Mouse (Mus musculus) hindbrain, embryonic 11.5 days (tissue): ENCODE results near the gene Ist1. TPM values are rescaled to one million over a fixed set of nuclear protein-coding genes. Genes with fewer than 3 reads are reported as not detected.
A peak's percentile ranks its signal among the peaks of the same experiment; 100 is the strongest.

Experiments
- ATAC-seq: fragments of 200-750 bp; cut with Nextera tagmentation; 2 replicates; pipeline ENCODE4 v1.8.0; 2017; ENCODE audit warnings: mild to moderate bottlenecking, moderate TSS enrichment, moderate library complexity; ENCODE audit not compliant: low FRiP score
- DNase-seq: peaks from one replicate; pipeline ENCODE4 v3.0.0-alpha.2; 2015; ENCODE audit warnings: low spot score
- H3K27ac ChIP-seq: fragments of 300-500 bp; sonication (generic); 2 replicates; pipeline ENCODE4 v1.5.1; 2014; ENCODE audit warnings: mild to moderate bottlenecking, low read depth, low read length
- H3K27me3 ChIP-seq: fragments of 300-500 bp; sonication (generic); 2 replicates; pipeline ENCODE4 v1.6.1; 2014; ENCODE audit warnings: mild to moderate bottlenecking, low read length, moderate library complexity, mixed read lengths; ENCODE audit not compliant: control insufficient read depth, insufficient read depth
- H3K36me3 ChIP-seq: fragments of 300-500 bp; sonication (generic); 2 replicates; pipeline ENCODE4 v1.6.1; 2014; ENCODE audit warnings: mild to moderate bottlenecking, low read length, moderate library complexity, mixed read lengths; ENCODE audit not compliant: control insufficient read depth, insufficient read depth
- H3K4me1 ChIP-seq: fragments of 300-500 bp; sonication (generic); replicated peaks from 2 replicates; pipeline ENCODE4 v1.6.1; 2014; ENCODE audit warnings: low read length, mixed read lengths; ENCODE audit not compliant: control insufficient read depth, insufficient read depth
- H3K4me2 ChIP-seq: fragments of 300-500 bp; sonication (generic); replicated peaks from 2 replicates; pipeline ENCODE4 v1.6.1; 2014; ENCODE audit warnings: mild to moderate bottlenecking, low read depth, low read length
- H3K4me3 ChIP-seq: fragments of 300-500 bp; sonication (generic); 2 replicates; pipeline ENCODE4 v1.5.1; 2014; ENCODE audit warnings: low read depth, low read length
- H3K9ac ChIP-seq: fragments of 300-500 bp; sonication (generic); 2 replicates; pipeline ENCODE4 v1.6.1; 2014; ENCODE audit warnings: low read depth, low read length
- H3K9me3 ChIP-seq: fragments of 300-500 bp; sonication (generic); 2 replicates; pipeline ENCODE4 v1.6.1; 2016; ENCODE audit warnings: low read length; ENCODE audit not compliant: control insufficient read depth
- WGBS: fragments of 180-500 bp; shearing (Covaris S2); extraction: QIAGEN DNeasy Blood & Tissue Kit; methylation state at CpG from one replicate; pipeline ENCODE4 v1.1.7; 2014; 5-methylcytosine and 5-hydroxymethylcytosine counted together
- polyA plus RNA-seq: library from polyadenylated mRNA; unstranded; fragments of >200 nt; fragmentation: Nextera tagmentation; extraction: Ambion mirVana; gene quantifications from 2 replicates; pipeline ENCODE4 v1.2.1, GENCODE M21; 2014

The Ist1 gene
- polyA plus RNA-seq, 1 experiment from 2014 or later, result 199 TPM

DNA sequence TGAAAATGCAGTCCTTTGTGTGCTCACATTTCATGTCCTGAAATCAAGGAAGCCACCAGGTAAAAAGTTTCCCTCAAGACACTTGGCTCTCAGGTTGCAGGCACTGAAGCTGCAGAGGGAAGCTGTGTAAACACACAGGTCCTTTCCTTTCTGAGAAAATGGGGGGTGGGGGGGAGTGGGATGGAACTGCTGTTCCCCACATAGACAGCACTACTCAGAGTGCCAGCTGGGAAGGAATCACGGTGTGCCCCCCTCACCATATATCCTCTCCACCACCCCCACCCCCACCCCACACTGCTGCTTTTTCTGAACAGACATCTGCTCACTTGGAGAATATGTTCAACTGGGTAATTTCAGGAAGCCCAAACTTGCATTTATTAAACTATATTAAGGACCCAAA, 19.5 kb upstream of the Ist1 start:
- no peak overlapping the region for H3K4me3 ChIP-seq
- H3K4me2 ChIP-seq, result no peak overlapping the region
- H3K4me1 ChIP-seq, result peaks cover 2% of the 10 kb centered on the region; the same call in 1 of the 2 replicates
- H3K27me3 ChIP-seq, result no peaks in the 10 kb centered on the region
- H3K27ac ChIP-seq, result no peak overlapping the region
- DNase-seq (no peak), ATAC-seq (no peak)
- no peaks in the 10 kb centered on the region for H3K9me3 ChIP-seq
- H3K36me3 ChIP-seq, result peaks cover 23% of the 10 kb centered on the region; the same call in 1 of the 2 replicates
- WGBS, result 93% methylated on average over 1 of the region's 1 CpGs
- no peak overlapping the region for H3K9ac ChIP-seq

DNA sequence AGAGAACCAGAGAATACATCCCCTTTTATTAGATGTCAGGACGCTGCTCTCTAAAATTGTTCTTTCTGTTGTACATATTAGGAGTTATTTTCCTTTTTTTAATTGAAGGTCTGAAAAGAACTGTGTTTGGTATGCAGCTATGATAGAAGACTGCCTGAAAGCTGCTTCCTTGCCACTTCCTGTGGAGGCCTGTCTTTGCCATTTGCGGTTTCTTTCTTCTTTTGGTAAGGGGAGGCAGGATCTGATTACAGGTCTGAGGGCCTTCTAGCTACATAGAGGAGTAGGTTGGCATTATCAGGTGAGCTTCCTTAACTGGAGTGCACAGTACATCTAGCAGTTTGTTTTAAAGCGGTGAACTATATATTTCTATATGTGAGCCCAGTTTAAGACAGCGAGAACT, 14.9 kb upstream of the Ist1 start:
- H3K9ac ChIP-seq, result no peak overlapping the region
- 93% methylated on average over 4 of the region's 4 CpGs for WGBS
- DNase-seq (no peak), ATAC-seq (no peak)
- peaks cover 15% of the 10 kb centered on the region; the same call in 1 of the 2 replicates for H3K36me3 ChIP-seq
- no peaks in the 10 kb centered on the region for H3K9me3 ChIP-seq
- no peak overlapping the region for H3K4me3 ChIP-seq
- no peak overlapping the region for H3K27ac ChIP-seq
- peaks cover 5% of the 10 kb centered on the region; the same call in 1 of the 2 replicates for H3K4me1 ChIP-seq
- H3K4me2 ChIP-seq, result no peak overlapping the region
- H3K27me3 ChIP-seq, result peaks cover 3% of the 10 kb centered on the region; the same call in 1 of the 2 replicates

DNA sequence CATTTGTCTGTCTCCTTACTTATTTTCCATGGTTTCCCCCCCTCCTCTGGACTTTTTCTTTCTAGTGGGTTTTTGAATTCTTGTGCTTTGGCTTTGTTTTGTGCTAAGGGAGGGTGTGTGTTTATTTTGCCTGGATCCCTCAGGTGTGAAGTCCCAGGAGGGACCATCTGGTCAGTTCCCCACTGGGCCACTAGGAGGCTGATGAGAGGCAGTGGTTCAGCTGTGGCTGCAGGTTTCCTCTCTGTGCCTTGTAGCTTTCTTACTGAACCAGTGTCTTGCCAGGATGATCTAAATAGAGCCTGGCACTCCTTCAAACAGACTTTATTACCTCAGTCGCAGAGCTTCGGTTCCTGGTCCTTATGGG, 13.8 kb upstream of the Ist1 start:
- Histone ChIP-seq H3K4me2 (peak overlapping the region; percentile 64), H3K9ac (no peak overlapping the region), H3K4me3 (peak overlapping the region; percentile 99), H3K27me3 (peaks cover 3% of the 10 kb centered on the region; the same call in 1 of the 2 replicates), H3K4me1 (peaks cover 5% of the 10 kb centered on the region; the same call in 1 of the 2 replicates), H3K27ac (no peak overlapping the region), H3K9me3 (no peaks in the 10 kb centered on the region), H3K36me3 (peaks cover 8% of the 10 kb centered on the region; the same call in 1 of the 2 replicates)
- ATAC-seq (no peak), DNase-seq (peak; percentile 83)
- 37% methylated on average over 2 of the region's 2 CpGs for WGBS

DNA sequence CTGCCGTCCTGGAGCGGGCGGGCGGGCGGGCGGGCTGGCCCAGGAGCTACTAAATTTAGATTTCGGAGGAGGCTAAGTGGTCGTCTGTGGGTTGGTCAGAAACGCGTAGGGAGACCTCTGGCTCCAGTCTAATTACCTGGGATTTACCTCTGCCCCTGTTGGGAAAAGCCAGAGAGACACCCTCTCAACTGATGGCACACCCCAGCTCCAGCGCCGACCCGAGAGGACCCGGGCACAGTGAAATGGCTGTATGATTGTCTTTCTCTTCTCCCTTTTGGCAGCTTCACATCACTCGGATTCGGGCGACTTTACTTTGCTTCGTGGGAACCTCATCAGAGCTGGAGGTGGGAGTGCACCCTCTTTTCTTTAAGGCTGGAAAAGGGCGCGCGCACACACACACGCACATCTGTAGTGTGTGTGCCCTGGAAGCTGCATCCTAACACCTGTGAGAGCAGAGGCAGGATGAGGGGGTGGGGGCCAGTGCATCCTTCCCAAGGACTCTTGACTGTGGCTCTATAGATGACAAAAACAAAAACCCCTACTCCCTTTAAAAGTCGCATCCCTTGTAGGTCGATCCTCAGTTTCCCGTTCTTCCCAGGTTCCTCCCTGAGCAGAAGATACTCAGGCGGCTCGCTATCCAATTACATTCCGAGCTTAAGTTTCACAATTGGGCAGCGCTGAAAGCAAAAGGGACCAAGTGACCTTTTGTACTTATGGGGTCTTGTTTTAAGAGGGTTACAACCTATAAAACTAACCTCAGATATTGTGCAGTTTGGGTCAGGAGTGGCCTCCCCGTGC, 13.2 kb upstream of the Ist1 start:
- H3K9ac ChIP-seq, result peak overlapping the region; percentile 99
- 0 out of 2 replicates have a peak, but pooled peaks cover 5% of the 10 kb centered on the region for H3K36me3 ChIP-seq
- ATAC-seq (peak; percentile 66), DNase-seq (peak; percentile 74)
- no peaks in the 10 kb centered on the region for H3K9me3 ChIP-seq
- H3K27me3 ChIP-seq, result peaks cover 3% of the 10 kb centered on the region; the same call in 1 of the 2 replicates
- peak overlapping the region; percentile 94 for H3K27ac ChIP-seq
- H3K4me1 ChIP-seq, result peaks cover 5% of the 10 kb centered on the region; the same call in 1 of the 2 replicates
- H3K4me3 ChIP-seq, result peak overlapping the region; percentile 99
- 1% methylated on average over 24 of the region's 30 CpGs for WGBS
- peak overlapping the region; percentile 64 for H3K4me2 ChIP-seq

DNA sequence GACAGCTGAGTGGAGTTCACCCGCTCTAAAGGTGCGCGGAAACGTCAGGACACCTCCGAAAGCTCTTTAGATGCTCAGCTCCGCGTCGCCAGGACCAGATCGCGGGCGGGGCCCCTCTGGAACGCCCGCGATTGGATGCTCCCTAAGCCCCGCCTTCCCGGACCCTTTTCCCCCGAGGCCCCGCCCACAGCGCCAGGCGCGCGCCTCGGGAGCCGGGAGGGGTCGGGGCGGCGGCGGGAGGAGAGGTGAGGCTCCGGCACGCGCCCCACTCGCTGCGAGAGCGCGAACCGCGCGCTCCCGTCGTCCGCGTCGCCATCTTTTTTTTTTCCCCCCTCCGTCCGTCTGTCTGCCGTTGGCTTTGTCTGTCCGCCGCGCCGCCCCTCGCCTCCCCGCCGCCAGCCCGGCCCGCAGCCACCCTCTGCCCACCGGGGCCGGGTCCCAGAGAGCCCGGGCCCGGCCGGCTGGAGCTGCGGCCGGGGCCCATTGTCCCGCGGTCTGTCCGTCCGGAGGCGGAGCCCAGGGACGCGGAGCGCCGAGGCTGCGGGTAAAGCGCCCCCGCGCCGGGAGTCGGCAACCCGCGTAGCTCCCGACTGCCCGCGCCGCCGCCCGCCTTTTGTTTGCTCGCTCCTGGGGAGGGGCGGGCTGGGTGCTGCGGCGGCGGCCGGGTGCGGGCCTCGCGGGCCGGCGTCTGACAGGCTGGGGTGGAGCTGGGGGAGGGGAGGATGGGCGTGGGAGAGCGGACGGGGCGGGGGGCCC, 12.4 kb upstream of the Ist1 start, which contains the start of gene Zfp821:
Gene Zfp821 (plus strand): TSS at position 227 of the 756 bp plus-strand sequence.
- DNase-seq (peak; percentile 99), ATAC-seq (peak; percentile 88)
- peaks cover 3% of the 10 kb centered on the region; the same call in 1 of the 2 replicates for H3K27me3 ChIP-seq
- H3K4me3 ChIP-seq, result peak within 1 kb of the TSS; percentile 99
- under 1% methylated on average over 66 of the region's 100 CpGs for WGBS
- peak within 1 kb of the TSS; percentile 94 for H3K27ac ChIP-seq
- 0 out of 2 replicates have a peak, but pooled peaks cover 5% of the 10 kb centered on the region for H3K36me3 ChIP-seq
- peak within 1 kb of the TSS; percentile 64 for H3K4me2 ChIP-seq
- peak within 1 kb of the TSS; percentile 99 for H3K9ac ChIP-seq
- peaks cover 5% of the 10 kb centered on the region; the same call in 1 of the 2 replicates for H3K4me1 ChIP-seq
- H3K9me3 ChIP-seq, result no peaks in the 10 kb centered on the region

DNA sequence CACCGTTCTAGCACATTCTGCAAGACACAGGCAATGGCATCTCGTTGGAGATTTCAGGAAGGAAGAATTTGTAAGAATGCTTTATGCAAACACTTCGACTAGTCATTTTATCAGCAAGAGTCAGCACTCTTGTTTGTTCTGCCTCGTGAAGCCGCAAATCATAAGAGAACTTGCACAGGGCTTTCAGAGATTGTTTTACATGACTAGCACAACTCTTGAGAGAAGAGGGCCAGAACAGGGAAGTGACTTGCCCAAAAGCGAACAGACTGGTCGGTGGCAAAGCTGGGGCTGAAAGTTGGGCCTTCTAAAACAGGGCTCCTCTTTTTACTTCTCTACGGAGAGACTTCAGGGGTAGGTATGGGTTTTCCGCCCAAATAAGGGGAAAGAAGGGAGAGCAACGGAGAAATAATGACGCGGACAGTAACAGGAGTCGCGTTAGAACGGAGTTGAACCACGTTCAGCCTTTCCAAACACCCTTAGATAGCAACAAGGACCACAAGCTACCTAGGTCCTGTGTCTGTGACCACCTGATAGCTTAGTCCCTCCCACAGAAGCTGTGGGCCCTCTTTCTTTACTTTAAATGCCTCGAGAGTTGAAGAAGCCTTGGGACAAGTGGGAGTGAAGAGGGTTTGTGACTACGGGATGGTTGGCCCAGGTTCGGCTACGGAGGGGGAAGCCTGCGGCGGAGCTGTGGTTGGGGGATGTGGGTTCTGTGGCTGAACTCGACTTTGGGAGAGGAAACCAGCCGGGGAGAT, 11.7 kb upstream of the Ist1 start:
- no peak for DNase-seq
- Histone ChIP-seq H3K27me3 (peaks cover 3% of the 10 kb centered on the region; the same call in 1 of the 2 replicates), H3K27ac (no peak overlapping the region)

DNA sequence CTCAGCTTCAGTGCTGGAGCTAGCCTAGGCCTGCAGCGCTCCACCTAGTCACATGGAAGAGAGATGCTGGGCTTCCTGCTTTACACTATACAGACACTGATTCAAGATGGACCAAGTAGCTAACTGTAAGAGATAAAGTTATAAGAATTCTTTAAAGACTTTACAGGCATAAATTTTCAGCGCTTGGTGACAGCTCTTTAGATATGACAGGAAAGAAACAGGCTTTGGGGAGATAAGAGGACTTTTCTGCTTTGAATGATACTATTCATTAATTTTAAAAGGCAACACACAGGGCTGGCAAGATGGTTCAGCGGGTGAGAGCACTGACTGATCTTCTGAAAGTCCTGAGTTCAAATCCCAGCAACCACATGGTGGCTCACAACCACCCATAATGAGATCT, 5.4 kb upstream of the Ist1 start:
- H3K27me3 ChIP-seq, result no peaks in the 10 kb centered on the region; the same call in 1 of the 2 replicates
- H3K27ac ChIP-seq, result no peak overlapping the region
- no peaks in the 10 kb centered on the region for H3K36me3 ChIP-seq
- H3K9ac ChIP-seq, result no peak overlapping the region
- DNase-seq (no peak), ATAC-seq (no peak)
- no peak overlapping the region for H3K4me2 ChIP-seq
- H3K4me1 ChIP-seq, result no peaks in the 10 kb centered on the region
- no peaks in the 10 kb centered on the region for H3K9me3 ChIP-seq
- 73% methylated on average over 3 of the region's 3 CpGs for WGBS
- H3K4me3 ChIP-seq, result no peak overlapping the region

More for the DNA sequence above, 11.7 kb upstream of the Ist1 start:
- Histone ChIP-seq H3K4me1 (peaks cover 5% of the 10 kb centered on the region; the same call in 1 of the 2 replicates), H3K9me3 (no peaks in the 10 kb centered on the region), H3K36me3 (0 out of 2 replicates have a peak, but pooled peaks cover 2% of the 10 kb centered on the region), H3K4me2 (peak overlapping the region; percentile 64), H3K4me3 (peak overlapping the region; percentile 99), H3K9ac (peak overlapping the region; percentile 99)
- WGBS, result 13% methylated on average over 24 of the region's 24 CpGs
- no peak; the same call in 1 of the 2 replicates for ATAC-seq

DNA sequence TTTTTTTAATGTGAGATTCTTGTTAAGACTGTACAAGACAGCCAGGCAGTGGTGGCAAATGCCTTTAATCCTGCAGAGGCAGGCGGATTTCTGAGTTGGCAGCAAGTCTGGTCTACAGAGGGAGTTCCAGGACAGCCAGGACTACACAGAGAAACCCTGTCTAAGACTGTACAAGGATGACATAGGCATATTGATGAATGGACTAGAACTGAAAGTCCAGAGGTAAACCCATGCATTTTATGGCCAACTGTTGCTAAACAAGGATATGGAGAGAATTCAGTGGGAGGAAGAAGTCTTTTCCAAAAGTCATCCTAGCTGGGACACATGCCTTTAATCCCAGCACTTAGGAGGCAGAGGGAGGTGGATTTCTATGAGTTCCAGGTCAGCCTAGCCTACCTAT, 4.7 kb upstream of the Ist1 start:
- Histone ChIP-seq H3K36me3 (no peaks in the 10 kb centered on the region), H3K4me1 (no peaks in the 10 kb centered on the region), H3K4me2 (no peak overlapping the region), H3K27ac (no peak overlapping the region), H3K4me3 (no peak overlapping the region), H3K9me3 (no peaks in the 10 kb centered on the region), H3K9ac (no peak overlapping the region), H3K27me3 (no peaks in the 10 kb centered on the region; the same call in 1 of the 2 replicates)
- no peak for DNase-seq
- 68% methylated on average over 1 of the region's 1 CpGs for WGBS
- ATAC-seq, result no peak
